Comparison of ENCODE assay signal across 8 mouse cellular contexts in genomic region chr5:120435006-120435681, GRCm38 (mm10). TPM values are rescaled to one million over a fixed set of nuclear protein-coding genes. Genes with fewer than 3 reads are reported as not detected.
A peak's percentile ranks its signal among the peaks of the same experiment; 100 is the strongest.
DNase-seq lines count a peak whose midpoint lies in the region; ATAC-seq lines count a peak whose summit lies in the region.
"Had no signal": no experiment of that assay in that cellular context is flagged by ENCODE, and none has a peak within 500 bp of the region (broad histone marks: within the 10 kb centered on the region; RNA-seq: fewer than 3 reads in every experiment).

No protein-coding gene starts in this region.

- WGBS in hindbrain, embryonic 10.5 days: under 1% methylated on average over 44 of the region's 44 CpGs
- WGBS in midbrain, embryonic 13.5 days: under 1% methylated on average over 44 of the region's 44 CpGs

- peak overlapping the region; percentile 83 for H3K9ac ChIP-seq in midbrain, embryonic 13.5 days (replicated peaks)

- peak overlapping the region; percentile 86 for H3K27ac ChIP-seq in hindbrain, embryonic 10.5 days
- peak overlapping the region; percentile 96 for H3K27ac ChIP-seq in midbrain, embryonic 13.5 days

- peak overlapping the region; percentile 57 for H3K4me3 ChIP-seq in hindbrain, embryonic 10.5 days
- H3K4me3 ChIP-seq in midbrain, embryonic 13.5 days (replicated peaks): peak overlapping the region; percentile 62

- H3K4me1 ChIP-seq in hindbrain, embryonic 10.5 days (replicated peaks): peaks cover 74% of the 10 kb centered on the region
- peaks cover 57% of the 10 kb centered on the region for H3K4me1 ChIP-seq in midbrain, embryonic 13.5 days (replicated peaks)

- no peaks in the 10 kb centered on the region for H3K36me3 ChIP-seq in hindbrain, embryonic 10.5 days
- peaks cover 4% of the 10 kb centered on the region; the same call in 1 of the 2 replicates for H3K36me3 ChIP-seq in midbrain, embryonic 13.5 days

- DNase-seq in R1 (ENCODE audit: low read depth, low spot score): peak; percentile 53
- DNase-seq in embryo, embryonic 10 days (ENCODE audit: low spot score): peak; percentile 39
- DNase-seq in hindbrain, embryonic 10.5 days (ENCODE audit: low spot score): peak; percentile 55
- DNase-seq in adrenal gland, postnatal 36 days: no peak
- no peak for DNase-seq in adrenal gland, adult (ENCODE audit: inconsistent age in 2 of 2, low spot score in 1 of 2)
- no peak for DNase-seq in T-cell, adult 2 months (ENCODE audit: low spot score)

- H3K4me2 ChIP-seq in midbrain, embryonic 13.5 days (replicated peaks): peak overlapping the region; percentile 72

- no peak for ATAC-seq in midbrain, embryonic 13.5 days

- no peaks in the 10 kb centered on the region for H3K9me3 ChIP-seq in hindbrain, embryonic 10.5 days
- H3K9me3 ChIP-seq in midbrain, embryonic 13.5 days: no peaks in the 10 kb centered on the region

- peaks cover 100% of the 10 kb centered on the region for H3K27me3 ChIP-seq in hindbrain, embryonic 10.5 days (ENCODE audit: insufficient read depth, poor library complexity, severe bottlenecking)
- peaks cover 92% of the 10 kb centered on the region for H3K27me3 ChIP-seq in midbrain, embryonic 13.5 days

RNA-seq across cellular contexts. Expression of gene Lhx5, which starts 3.6 kb away (rescaled TPM):
- polyA plus RNA-seq in hindbrain, embryonic 10.5 days (2016; fragmentation: Nextera tagmentation; extraction: Ambion mirVana): 12.1 and 34.0 TPM in 2 replicates
- 44.6 and 55.0 TPM in 2 replicates for polyA plus RNA-seq in midbrain, embryonic 13.5 days (2015; fragmentation: Nextera tagmentation; extraction: Ambion mirVana)
- not detected for total RNA-seq in adrenal gland, postnatal 36 days (2021)
- total RNA-seq: hematopoietic stem cell, adult 5-6 weeks had no signal

RNA-seq across cellular contexts. Expression of gene Sdsl, which starts 37.5 kb away (rescaled TPM):
- 6.2 and 7.9 TPM in 2 replicates for polyA plus RNA-seq in hindbrain, embryonic 10.5 days (2016; fragmentation: Nextera tagmentation; extraction: Ambion mirVana)
- polyA plus RNA-seq in midbrain, embryonic 13.5 days (2015; fragmentation: Nextera tagmentation; extraction: Ambion mirVana): 6.8 and 9.5 TPM in 2 replicates
- total RNA-seq in adrenal gland, postnatal 36 days (2021): 10 to 100 TPM; 82.6 to 82.9 TPM

RNA-seq across cellular contexts. Expression of gene Sds, which starts 41.2 kb away (rescaled TPM):
- not detected in 2 replicates for polyA plus RNA-seq in hindbrain, embryonic 10.5 days (2016; fragmentation: Nextera tagmentation; extraction: Ambion mirVana)
- 0.32 TPM in 1 of 2 replicates, not detected in the other for polyA plus RNA-seq in midbrain, embryonic 13.5 days (2015; fragmentation: Nextera tagmentation; extraction: Ambion mirVana)
- 1 to 10 TPM in 1 of 2 experiments, not detected in 1; 1.3 TPM for total RNA-seq in adrenal gland, postnatal 36 days (2021)
- total RNA-seq: hematopoietic stem cell, adult 5-6 weeks had no signal

Comparison
In these comparisons a context has a peak if more than half of its experiments do, and no peak if none do; other contexts are left out.
1. DNase-seq: peak in R1 (single experiment), embryo, embryonic 10 days (single experiment) and hindbrain, embryonic 10.5 days (single experiment); none in adrenal gland, postnatal 36 days (0 of 2), adrenal gland, adult (0 of 2) and T-cell, adult 2 months (single experiment).